Mouse (Mus musculus): ENCODE measurements around the gene Rex1bd.

The Rex1bd gene

GRCm38 (mm10) chr8:70501820-70502529 is 4.6 kb downstream of the Rex1bd start:
- no peak for DNase-seq (ENCODE audit: low spot score)

- DNase-seq (ENCODE audit: low spot score): no peak
Observed at GRCm38 (mm10) chr8:70500386-70501301, 5.9 kb downstream of the Rex1bd start.

- no peak for DNase-seq (ENCODE audit: low spot score)
Observed at GRCm38 (mm10) chr8:70495771-70496062, 10.8 kb downstream of the Rex1bd start.

GRCm38 (mm10) chr8:70495001-70495770 is 11.4 kb downstream of the Rex1bd start:
- DNase-seq (ENCODE audit: low spot score): no peak

- no peak for DNase-seq (ENCODE audit: low spot score)
Observed at GRCm38 (mm10) chr8:70494416-70494945, 12.1 kb downstream of the Rex1bd start.

- DNase-seq (ENCODE audit: low spot score): no peak
Observed at GRCm38 (mm10) chr8:70493692-70494415, 12.7 kb downstream of the Rex1bd start.

GRCm38 (mm10) chr8:70492664-70493640 is 13.6 kb downstream of the Rex1bd start, which contains the start of gene Crlf1:
TSS of gene Crlf1 (plus strand) at chr8:70493158.
- no peak for DNase-seq (ENCODE audit: low spot score)

- no peak for DNase-seq (ENCODE audit: low spot score)
Observed at GRCm38 (mm10) chr8:70490880-70491495, 15.6 kb downstream of the Rex1bd start.

- DNase-seq (ENCODE audit: low spot score): no peak
Observed at GRCm38 (mm10) chr8:70490061-70490879, 16.3 kb downstream of the Rex1bd start.

GRCm38 (mm10) chr8:70489576-70489975 is 17.0 kb downstream of the Rex1bd start:
- DNase-seq (ENCODE audit: low spot score): no peak

- DNase-seq (ENCODE audit: low spot score): no peak
Observed at GRCm38 (mm10) chr8:70488931-70489470, 17.6 kb downstream of the Rex1bd start.

GRCm38 (mm10) chr8:70487993-70488796 is 18.4 kb downstream of the Rex1bd start:
- no peak for DNase-seq (ENCODE audit: low spot score)

- no peak for DNase-seq (ENCODE audit: low spot score)
Observed at GRCm38 (mm10) chr8:70486941-70487520, 19.5 kb downstream of the Rex1bd start, which contains the start of gene Tmem59l. TSS of gene Tmem59l (minus strand) at chr8:70487358.

GRCm38 (mm10) chr8:70486191-70486681 is 20.3 kb downstream of the Rex1bd start:
- no peak for DNase-seq (ENCODE audit: low spot score)

GRCm38 (mm10) chr8:70482943-70483342 is 23.6 kb downstream of the Rex1bd start:
- DNase-seq (ENCODE audit: low spot score): no peak

- no peak for DNase-seq (ENCODE audit: low spot score)
Observed at GRCm38 (mm10) chr8:70481908-70482307, 24.6 kb downstream of the Rex1bd start.
